Mouse (Mus musculus) layer of hippocampus, postnatal 36 days (tissue): ENCODE results near the gene Gm8126. TPM values are rescaled to one million over a fixed set of nuclear protein-coding genes. Genes with fewer than 3 reads are reported as not detected.
"Not testable (repeated sequence)": the region's sequence is repeated elsewhere in the genome, so short reads cannot be mapped to it uniquely, and the experiment has no call there.

Source experiments
- DNase-seq, 2 experiments: peaks; one replicate each; pipeline ENCODE4 v3.0.0; 2022
- total RNA-seq, 2 experiments: library from RNA; stranded (reverse); gene quantifications; 2 replicates each; pipeline ENCODE4 v1.2.3; 2021

Gm8126 gene
- total RNA-seq, result under 1 TPM; 0.20 TPM

DNA sequence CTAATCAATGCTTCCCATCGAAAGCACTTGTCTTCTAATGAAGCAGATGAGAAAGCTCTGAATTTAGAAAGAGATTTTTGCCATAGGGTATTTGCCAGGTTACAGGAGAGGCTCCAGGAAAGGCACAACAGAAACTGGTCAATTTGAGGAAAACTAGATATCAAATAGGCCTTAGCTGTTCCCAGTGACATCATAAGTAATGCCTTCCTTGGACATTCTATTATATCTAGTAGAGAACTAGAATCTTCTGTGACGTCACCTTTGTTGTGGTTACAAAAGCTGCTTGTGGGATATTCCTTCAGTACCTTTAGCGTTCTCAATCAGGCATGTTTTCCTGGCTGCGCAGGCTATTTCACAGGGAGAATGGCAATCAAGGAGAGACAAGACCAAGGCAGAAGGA, at the start of gene Gm8126:
Gene Gm8126 (plus strand): TSS at position 301 of the 400 bp plus-strand sequence.
- not testable (repeated sequence) for DNase-seq

DNA sequence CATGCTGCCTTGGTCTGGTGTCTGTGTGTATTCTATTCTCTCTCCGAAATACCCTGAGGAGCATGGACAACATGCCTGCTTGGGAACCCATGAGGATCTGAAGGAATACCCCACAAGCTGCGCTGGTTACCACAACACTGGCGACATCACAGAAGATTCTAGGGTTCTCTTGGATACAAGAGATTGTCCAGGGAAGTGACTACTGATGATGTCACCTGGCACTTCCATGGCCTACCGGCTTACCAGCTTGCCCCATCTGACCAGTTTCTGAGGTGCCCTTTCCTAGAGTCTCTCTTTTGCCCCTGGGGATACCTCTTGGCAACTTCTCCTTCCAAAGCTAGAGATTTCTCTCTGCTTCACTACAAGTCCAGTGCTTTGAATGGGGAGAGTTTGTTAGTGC, 23.2 kb upstream of the Gm8126 start, which contains the start of gene Gm8122:
Gene Gm8122 (minus strand): TSS at position 101 of the 400 bp plus-strand sequence.
- not testable (repeated sequence) for DNase-seq

- DNase-seq, result peak in 1 of 2 experiments; percentile 8
These were observed 20.7 kb upstream of the Gm8126 start for GRCm38 (mm10) chr14:43237769-43238168.

GRCm38 (mm10) chr14:43249611-43250170, 8.8 kb upstream of the Gm8126 start:
- not testable (repeated sequence) for DNase-seq

DNA sequence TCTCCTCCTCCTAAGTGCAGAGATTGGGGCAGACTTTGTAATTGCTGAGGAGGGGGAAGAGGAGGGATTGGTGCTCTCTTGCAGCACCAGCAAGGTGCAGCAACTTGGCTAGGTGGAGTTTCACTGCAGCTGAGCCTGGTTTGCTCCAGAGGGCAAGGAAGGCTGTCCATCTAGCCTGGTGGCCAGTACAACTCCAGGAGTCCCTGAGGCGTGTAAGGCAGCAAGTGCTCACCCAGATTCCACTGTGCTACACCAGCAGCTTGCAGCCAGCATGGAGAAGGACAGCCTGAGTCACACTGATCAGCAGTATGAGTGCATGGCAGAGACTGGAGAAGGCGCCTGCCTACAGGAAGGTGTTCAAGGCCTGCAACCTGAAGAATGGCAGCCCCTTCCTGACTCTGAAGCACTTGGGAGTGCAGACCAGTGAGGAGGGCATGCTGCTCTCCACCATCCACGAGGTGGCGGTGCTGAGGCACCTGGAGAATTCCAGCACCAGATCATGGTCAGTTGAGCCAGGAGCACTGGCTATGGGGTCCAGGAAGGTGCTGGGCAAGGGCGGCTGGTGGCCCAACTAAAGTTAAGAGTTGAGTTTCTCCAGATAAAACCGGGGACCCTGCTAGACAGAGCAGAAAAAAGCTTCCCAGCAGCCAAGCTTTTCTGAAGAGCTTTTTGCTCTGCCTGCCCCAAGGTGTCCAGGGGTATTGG, 7.7 kb upstream of the Gm8126 start:
- not testable (repeated sequence) for DNase-seq

DNA sequence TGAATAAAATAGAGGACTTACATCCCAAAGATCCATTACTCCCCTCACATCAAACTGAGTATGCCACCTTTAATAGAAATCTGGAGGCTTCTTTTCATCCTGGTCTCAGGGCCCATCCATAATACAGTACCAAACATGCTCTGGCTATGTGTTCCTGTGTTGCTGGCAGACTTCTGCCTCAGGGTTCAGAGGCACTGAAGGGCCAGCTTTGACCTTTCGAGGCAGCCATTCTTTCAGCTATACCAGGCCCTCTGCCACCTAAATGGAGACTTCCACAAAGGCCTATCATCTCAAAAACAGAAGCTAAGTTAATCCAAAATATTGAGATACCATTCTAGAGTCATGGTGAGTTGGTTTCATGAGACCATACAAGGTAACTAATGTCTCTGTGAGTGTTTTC, 1.9 kb upstream of the Gm8126 start:
- DNase-seq, result not testable (repeated sequence)

DNA sequence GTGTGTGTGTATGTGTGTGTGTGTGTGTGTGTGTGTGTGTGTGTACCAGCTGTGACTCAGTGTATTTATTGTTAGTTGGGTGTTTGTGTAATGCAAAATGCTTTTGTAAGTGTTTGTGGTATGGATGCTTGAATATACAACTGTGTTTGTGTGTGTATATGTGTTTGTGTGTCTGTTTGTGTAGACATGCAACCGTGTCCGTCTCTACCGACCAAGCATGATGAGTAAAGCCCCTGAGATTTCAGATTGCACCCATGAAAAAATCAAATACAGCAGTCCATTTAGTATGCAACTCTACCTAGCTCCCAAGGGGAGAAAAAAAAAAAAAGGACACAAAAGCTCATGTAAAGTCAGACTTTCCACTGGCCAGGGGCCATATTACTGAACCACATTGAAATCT, 5.0 kb downstream of the Gm8126 start:
- DNase-seq, result not testable (repeated sequence)

- DNase-seq, result not testable (repeated sequence)
These were observed 10.2 kb downstream of the Gm8126 start for GRCm38 (mm10) chr14:43268521-43269084.

DNA sequence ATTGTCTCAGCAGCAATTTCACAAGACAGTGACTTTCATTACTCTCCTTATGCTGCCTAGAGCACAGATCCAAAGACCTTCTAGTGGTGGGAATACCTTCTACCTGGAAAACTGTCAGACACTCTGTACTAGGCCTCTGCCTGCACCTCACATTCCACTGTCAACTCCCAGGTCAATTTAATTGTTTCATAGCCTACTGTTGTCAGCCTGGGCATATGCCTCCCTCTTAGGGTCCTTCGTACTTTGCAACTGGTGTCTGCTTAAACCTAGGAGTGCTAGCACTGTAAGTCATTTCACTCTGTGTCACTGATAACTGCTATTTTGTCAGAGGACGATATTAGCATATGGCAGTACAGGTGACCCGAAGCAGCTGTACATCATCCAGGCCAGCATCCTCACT, 10.8 kb downstream of the Gm8126 start:
- not testable (repeated sequence) for DNase-seq

- not testable (repeated sequence) for DNase-seq
These were observed 14.7 kb downstream of the Gm8126 start for GRCm38 (mm10) chr14:43273161-43273560.

DNA sequence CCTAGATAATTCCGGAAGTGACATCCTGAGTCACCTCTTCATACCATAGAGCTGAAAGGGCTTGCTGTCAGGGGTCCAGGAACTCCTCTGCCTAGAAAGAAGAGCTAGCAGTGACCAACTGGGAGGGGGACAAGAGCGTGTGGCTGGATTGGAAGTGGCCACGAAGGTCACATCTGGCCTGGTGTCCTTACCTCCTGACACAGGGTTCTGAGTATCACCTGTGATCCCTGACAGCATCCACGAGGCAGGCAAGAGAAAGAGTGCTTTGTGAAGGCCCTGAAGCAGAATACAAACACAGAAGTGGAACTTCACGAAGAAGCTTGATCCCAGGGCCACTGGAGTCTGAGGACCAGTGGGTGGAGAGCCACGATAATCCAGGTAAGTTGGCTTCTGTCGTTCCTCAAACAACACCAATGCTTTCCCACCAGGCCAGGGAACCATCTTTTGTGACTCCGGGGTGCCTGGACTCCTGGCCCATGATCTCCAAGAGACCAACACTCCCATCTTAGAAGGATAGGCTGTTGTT, 16.6 kb downstream of the Gm8126 start, which contains the start of gene Gm9732:
Gene Gm9732 (plus strand): TSS at position 51 of the 526 bp plus-strand sequence.
- DNase-seq, result not testable (repeated sequence)

GRCm38 (mm10) chr14:43275752-43276151, 17.3 kb downstream of the Gm8126 start:
- DNase-seq, result not testable (repeated sequence)

- not testable (repeated sequence) for DNase-seq
These were observed 19.0 kb downstream of the Gm8126 start for GRCm38 (mm10) chr14:43277468-43277867.

DNA sequence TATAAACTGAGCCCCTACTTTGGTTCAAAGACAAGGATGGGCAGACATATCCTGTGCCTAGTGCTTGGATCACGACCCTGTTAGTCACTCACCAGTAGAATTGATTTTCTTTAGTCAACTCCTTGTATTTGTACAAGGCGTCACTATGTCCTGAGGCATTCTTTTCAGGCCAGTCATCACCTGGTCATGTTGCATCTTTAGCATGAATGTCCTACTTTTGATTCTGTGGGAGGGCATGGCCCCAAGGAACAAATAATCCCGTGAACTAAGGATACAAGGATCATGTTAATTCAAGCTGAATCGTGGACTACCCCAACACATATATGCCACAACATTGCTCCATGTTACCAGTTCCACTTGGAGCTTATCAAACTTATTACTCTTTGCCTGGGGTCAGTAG, 19.7 kb downstream of the Gm8126 start:
- not testable (repeated sequence) for DNase-seq

DNA sequence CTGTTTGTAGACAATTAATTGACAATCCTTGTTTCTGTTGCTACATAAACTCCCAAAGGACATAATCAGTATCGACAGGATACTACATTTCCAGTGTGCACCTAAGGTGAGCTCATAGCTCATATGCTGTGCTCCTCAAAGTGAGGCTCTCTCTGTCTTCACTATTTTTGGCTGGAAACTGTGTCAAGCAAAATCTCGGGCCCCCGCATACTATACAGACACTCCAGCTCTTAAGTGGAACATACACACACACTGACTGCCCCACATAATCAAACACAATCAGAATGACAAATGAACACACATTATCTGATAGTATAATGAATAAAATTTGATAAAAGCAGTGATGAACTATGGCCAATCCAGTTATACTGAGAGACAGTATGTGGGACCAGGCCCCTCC, 20.2 kb downstream of the Gm8126 start:
- DNase-seq, result not testable (repeated sequence)

- not testable (repeated sequence) for DNase-seq
These were observed 35.1 kb downstream of the Gm8126 start, which contains the start of gene Gm8127 for GRCm38 (mm10) chr14:43293503-43293902. Gene Gm8127 (minus strand): TSS chr14:43293832.

Other genes starting within 250 kb of the Gm8126 start
- gene Gm10376, start 243.0 kb upstream of the Gm8126 start, total RNA-seq, result 1 to 10 TPM in 1 of 2 experiments, not detected in 1; 2.0 TPM
- not detected for gene Gm8094, start 182.0 kb upstream of the Gm8126 start, total RNA-seq
- gene Gm8104, start 158.0 kb upstream of the Gm8126 start, total RNA-seq, result not detected
- gene Gm7233, start 78.8 kb upstream of the Gm8126 start, total RNA-seq, result under 1 TPM in 1 of 2 experiments, not detected in 1; 0.47 TPM
- not detected for gene Gm8122, start 23.3 kb upstream of the Gm8126 start, total RNA-seq
- not detected for gene Gm9732, start 16.4 kb downstream of the Gm8126 start, total RNA-seq
- gene Gm8127, start 35.2 kb downstream of the Gm8126 start, total RNA-seq, result not detected
- gene 1700001F09Rik, start 89.2 kb downstream of the Gm8126 start, total RNA-seq, result not detected
- gene Gm8138, start 157.7 kb downstream of the Gm8126 start, total RNA-seq, result not detected